Comparison of ENCODE assay signal across 26 mouse cellular contexts in the genomic region with DNA sequence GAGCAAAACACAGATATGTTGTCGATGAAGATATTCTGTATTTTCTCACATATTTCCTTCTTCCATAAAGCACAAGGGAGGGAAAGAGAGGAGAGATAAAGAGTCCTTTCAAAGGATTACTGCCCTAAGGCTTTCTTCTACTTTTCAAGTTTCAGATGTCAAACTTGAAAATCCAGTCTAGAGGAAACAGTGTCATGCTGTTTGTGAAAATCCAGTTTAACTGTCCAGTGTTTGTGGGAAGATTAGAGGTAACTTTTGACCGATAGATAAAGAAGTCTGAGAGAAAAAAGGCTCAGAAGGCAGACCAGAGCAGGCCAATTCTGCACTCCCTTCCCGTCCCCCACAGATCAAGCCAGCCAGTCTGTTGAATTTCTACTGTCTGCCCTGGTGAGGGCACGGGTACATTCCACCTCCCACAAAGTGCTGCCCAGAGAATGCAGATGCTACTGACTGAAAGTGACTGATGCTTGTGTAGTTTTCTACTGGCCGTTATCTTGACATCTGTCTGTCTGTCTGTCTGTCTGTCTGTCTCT. TPM values are rescaled to one million over a fixed set of nuclear protein-coding genes. Genes with fewer than 3 reads are reported as not detected.
DNase-seq lines count a peak whose midpoint lies in the region; ATAC-seq and TF ChIP-seq lines count a peak whose summit lies in the region.
"Had no signal": no experiment of that assay in that cellular context is flagged by ENCODE, and none has a peak within 500 bp of the region (broad histone marks: within the 10 kb centered on the region; RNA-seq: fewer than 3 reads in every experiment).

No protein-coding gene starts in this region.

- H3K4me2 ChIP-seq in intestine, embryonic 14.5 days (ENCODE audit: low read length), result no peak overlapping the region
- H3K4me2 ChIP-seq in intestine, postnatal 0 days (replicated peaks; ENCODE audit: low read depth), result no peak overlapping the region
- no peak overlapping the region for H3K4me2 ChIP-seq in midbrain, embryonic 11.5 days
- H3K4me2 ChIP-seq in midbrain, embryonic 14.5 days (ENCODE audit: low read length), result no peak overlapping the region
- H3K4me2 ChIP-seq: embryonic facial prominence, embryonic 13.5 days; forebrain, embryonic 13.5 days; heart, embryonic 11.5 days; hindbrain, embryonic 13.5 days had no signal

- no peaks in the 10 kb centered on the region for H3K36me3 ChIP-seq in intestine, embryonic 14.5 days (ENCODE audit: control insufficient read depth, insufficient read depth, low read length)
- no peaks in the 10 kb centered on the region for H3K36me3 ChIP-seq in intestine, postnatal 0 days (ENCODE audit: control insufficient read depth, insufficient read depth)
- H3K36me3 ChIP-seq in midbrain, embryonic 11.5 days (ENCODE audit: control insufficient read depth, insufficient read depth, low read length), result no peaks in the 10 kb centered on the region
- no peaks in the 10 kb centered on the region for H3K36me3 ChIP-seq in midbrain, embryonic 14.5 days (ENCODE audit: control insufficient read depth, insufficient read depth, low read length)
- H3K36me3 ChIP-seq: embryonic facial prominence, embryonic 13.5 days; forebrain, embryonic 10.5 days; G1E; hindbrain, embryonic 13.5 days had no signal

- 0 out of 2 replicates have a peak, but pooled peaks have one; percentile 50 for ATAC-seq in intestine, embryonic 14.5 days (replicated peaks; ENCODE audit: low FRiP score, low TSS enrichment, low read depth)
- no peak for ATAC-seq in intestine, postnatal 0 days
- ATAC-seq in midbrain, embryonic 11.5 days (ENCODE audit: low FRiP score), result no peak
- ATAC-seq in midbrain, embryonic 14.5 days (ENCODE audit: low FRiP score, low TSS enrichment), result no peak
- ATAC-seq: forebrain, embryonic 13.5 days; forebrain, postnatal 0 days; hindbrain, embryonic 16.5 days; Patski had no signal

- no peak overlapping the region for H3K27ac ChIP-seq in intestine, embryonic 14.5 days (ENCODE audit: low read depth)
- no peak overlapping the region for H3K27ac ChIP-seq in intestine, postnatal 0 days (ENCODE audit: low read depth, low read length)
- no peak overlapping the region for H3K27ac ChIP-seq in midbrain, embryonic 11.5 days (ENCODE audit: low read depth, low read length)
- H3K27ac ChIP-seq in midbrain, embryonic 14.5 days (replicated peaks; ENCODE audit: low read depth, low read length), result no peak overlapping the region
- H3K27ac ChIP-seq: embryonic facial prominence, embryonic 13.5 days; forebrain, embryonic 10.5 days; forebrain, embryonic 13.5 days; gastrocnemius, adult 2 months; hindbrain, embryonic 13.5 days had no signal

- no peaks in the 10 kb centered on the region for H3K27me3 ChIP-seq in intestine, embryonic 14.5 days (replicated peaks; ENCODE audit: control insufficient read depth, insufficient read depth, low read length)
- no peaks in the 10 kb centered on the region for H3K27me3 ChIP-seq in intestine, postnatal 0 days (replicated peaks; ENCODE audit: control insufficient read depth, insufficient read depth, low read length)
- H3K27me3 ChIP-seq in midbrain, embryonic 11.5 days (ENCODE audit: control insufficient read depth, insufficient read depth, low read length), result no peaks in the 10 kb centered on the region
- no peaks in the 10 kb centered on the region for H3K27me3 ChIP-seq in midbrain, embryonic 14.5 days (ENCODE audit: control insufficient read depth, insufficient read depth, low read length)
- H3K27me3 ChIP-seq: CH12.LX; embryonic facial prominence, embryonic 13.5 days; forebrain, embryonic 13.5 days; hindbrain, embryonic 13.5 days had no signal

- no peak for TF ChIP-seq CTCF in intestine, postnatal 0 days (IDR thresholded peaks at IDR 0.05; ENCODE audit: low read depth)

- no peak for DNase-seq in intestine, embryonic 14.5 days (ENCODE audit: low spot score)
- DNase-seq in kidney, postnatal 10 days, result peak; percentile 11
- DNase-seq in kidney, adult 8-10 months, result no peak
- peak; percentile 76 for DNase-seq in midbrain, embryonic 11.5 days (ENCODE audit: low spot score, missing footprints)
- DNase-seq in midbrain, embryonic 14.5 days, result no peak
- DNase-seq in lung, postnatal 4 days, result no peak
- DNase-seq: adrenal gland, postnatal 10 days; adrenal gland, postnatal 36 days; B cell, adult 2 months; cerebellum, adult 18-20 months; cerebellum, adult 9-10 months; cerebellum, postnatal 14 days; forebrain, postnatal 0 days; gastrocnemius, adult 2 months; gastrocnemius, postnatal 14 days; heart, adult 11 months had no signal

- 50% methylated on average over 5 of the region's 5 CpGs for WGBS in intestine, embryonic 14.5 days
- 34% methylated on average over 5 of the region's 5 CpGs for WGBS in intestine, postnatal 0 days
- WGBS in midbrain, embryonic 11.5 days, result 70% methylated on average over 5 of the region's 5 CpGs
- 70% methylated on average over 5 of the region's 5 CpGs for WGBS in midbrain, embryonic 14.5 days

- H3K4me1 ChIP-seq in intestine, embryonic 14.5 days (replicated peaks; ENCODE audit: control insufficient read depth, insufficient read depth, low read length), result no peaks in the 10 kb centered on the region
- H3K4me1 ChIP-seq in intestine, postnatal 0 days (replicated peaks; ENCODE audit: control insufficient read depth, insufficient read depth, low read length), result no peaks in the 10 kb centered on the region
- H3K4me1 ChIP-seq in midbrain, embryonic 11.5 days (ENCODE audit: control insufficient read depth, insufficient read depth, low read length), result no peaks in the 10 kb centered on the region
- H3K4me1 ChIP-seq in midbrain, embryonic 14.5 days (ENCODE audit: control insufficient read depth, insufficient read depth, low read length), result no peaks in the 10 kb centered on the region
- H3K4me1 ChIP-seq: embryonic facial prominence, embryonic 13.5 days; forebrain, embryonic 10.5 days; forebrain, embryonic 13.5 days; hindbrain, embryonic 13.5 days had no signal

- H3K4me3 ChIP-seq in intestine, embryonic 14.5 days (ENCODE audit: low read depth, low read length), result no peak overlapping the region
- no peak overlapping the region for H3K4me3 ChIP-seq in intestine, postnatal 0 days (ENCODE audit: low read depth, low read length)
- no peak overlapping the region for H3K4me3 ChIP-seq in midbrain, embryonic 11.5 days (ENCODE audit: low read depth, low read length)
- H3K4me3 ChIP-seq in midbrain, embryonic 14.5 days (replicated peaks; ENCODE audit: low read depth, low read length), result no peak overlapping the region
- H3K4me3 ChIP-seq: embryonic facial prominence, embryonic 13.5 days; forebrain, embryonic 10.5 days; forebrain, embryonic 13.5 days; gastrocnemius, adult 2 months; hindbrain, embryonic 13.5 days had no signal

- no peaks in the 10 kb centered on the region for H3K9me3 ChIP-seq in intestine, embryonic 14.5 days (ENCODE audit: control insufficient read depth, low read length)
- no peaks in the 10 kb centered on the region for H3K9me3 ChIP-seq in intestine, postnatal 0 days (ENCODE audit: control insufficient read depth)
- no peaks in the 10 kb centered on the region for H3K9me3 ChIP-seq in midbrain, embryonic 11.5 days (ENCODE audit: control insufficient read depth, low read length)
- H3K9me3 ChIP-seq in midbrain, embryonic 14.5 days (ENCODE audit: control insufficient read depth, low read length), result no peaks in the 10 kb centered on the region
- H3K9me3 ChIP-seq: embryonic facial prominence, embryonic 13.5 days; forebrain, embryonic 10.5 days; forebrain, embryonic 13.5 days; hindbrain, embryonic 13.5 days had no signal

- H3K9ac ChIP-seq in intestine, embryonic 14.5 days (ENCODE audit: low read length), result no peak overlapping the region
- no peak overlapping the region for H3K9ac ChIP-seq in intestine, postnatal 0 days (ENCODE audit: low read depth, low read length)
- H3K9ac ChIP-seq in midbrain, embryonic 11.5 days (ENCODE audit: low read length), result no peak overlapping the region
- no peak overlapping the region for H3K9ac ChIP-seq in midbrain, embryonic 14.5 days (replicated peaks; ENCODE audit: low read length)
- H3K9ac ChIP-seq: embryonic facial prominence, embryonic 13.5 days; forebrain, embryonic 13.5 days; forebrain, postnatal 0 days; hindbrain, embryonic 13.5 days had no signal

RNA-seq across cellular contexts. Expression of gene Nectin3, which starts 22.6 kb away (rescaled TPM):
- 26.5 and 47.1 TPM in 2 replicates for polyA plus RNA-seq in intestine, embryonic 14.5 days (2014; fragmentation: Nextera tagmentation; extraction: Ambion mirVana)
- 36.7 and 40.8 TPM in 2 replicates for polyA plus RNA-seq in intestine, postnatal 0 days (2015; fragmentation: Nextera tagmentation; extraction: Ambion mirVana)
- 51.3 and 59.0 TPM in 2 replicates for polyA plus RNA-seq in midbrain, embryonic 11.5 days (2014; fragmentation: Nextera tagmentation; extraction: Ambion mirVana)
- polyA plus RNA-seq in midbrain, embryonic 14.5 days (2014; fragmentation: Nextera tagmentation; extraction: Ambion mirVana), result 35.9 and 41.3 TPM in 2 replicates
- polyA plus RNA-seq: G1E had no signal

Comparison
In these comparisons a context has a peak if more than half of its experiments do, and no peak if none do; other contexts are left out.
1. DNase-seq: peak in kidney, postnatal 10 days (single experiment) and midbrain, embryonic 11.5 days (single experiment); none in intestine, embryonic 14.5 days (single experiment), kidney, adult 8-10 months (0 of 2), midbrain, embryonic 14.5 days (single experiment) and lung, postnatal 4 days (0 of 2).